In genomic region chr12:86946862-86947574, GRCm38 (mm10) we compare ENCODE assay signal across 8 mouse cellular contexts. TPM values are rescaled to one million over a fixed set of nuclear protein-coding genes. Genes with fewer than 3 reads are reported as not detected.
DNase-seq lines count a peak whose midpoint lies in the region; ATAC-seq lines count a peak whose summit lies in the region.

Gene Cipc (plus strand): TSS chr12:86947043.

- peak within 1 kb of the TSS; percentile 97 for H3K4me2 ChIP-seq in hindbrain, embryonic 14.5 days (replicated peaks)

- peak; percentile 98 for ATAC-seq in hindbrain, embryonic 14.5 days (ENCODE audit: low FRiP score)

- H3K27ac ChIP-seq in hindbrain, embryonic 14.5 days, result peak within 1 kb of the TSS; percentile 100

- H3K27me3 ChIP-seq in hindbrain, embryonic 14.5 days (ENCODE audit: control insufficient read depth, insufficient read depth, low read length), result no peaks in the 10 kb centered on the region

- peak within 1 kb of the TSS; percentile 60 for H3K4me3 ChIP-seq in hindbrain, embryonic 14.5 days (replicated peaks; ENCODE audit: low read length)

- DNase-seq in R1 (ENCODE audit: low read depth, low spot score), result peak; percentile 99
- peak; percentile 97 to 98 for DNase-seq in cerebellum, postnatal 25 days
- peak; percentile 94 to 97 for DNase-seq in frontal cortex, postnatal 25 days (ENCODE audit: low spot score in 2 of 2)
- DNase-seq in hindbrain, embryonic 14.5 days (ENCODE audit: low spot score), result peak; percentile 97
- DNase-seq in layer of hippocampus, postnatal 36 days, result peak; percentile 99
- DNase-seq in lung, postnatal 36 days, result peak; percentile 99
- DNase-seq in retina, postnatal 1 day, result peak; percentile 100
- DNase-seq in urinary bladder, adult 18-20 months (ENCODE audit: low spot score in 2 of 2), result peak; percentile 92 to 98

- under 1% methylated on average over 62 of the region's 64 CpGs for WGBS in hindbrain, embryonic 14.5 days

- peak within 1 kb of the TSS; percentile 94 for H3K9ac ChIP-seq in hindbrain, embryonic 14.5 days

- peaks cover 48% of the 10 kb centered on the region for H3K4me1 ChIP-seq in hindbrain, embryonic 14.5 days (replicated peaks; ENCODE audit: control insufficient read depth, insufficient read depth, low read length)

- H3K9me3 ChIP-seq in hindbrain, embryonic 14.5 days (ENCODE audit: control insufficient read depth, low read length), result no peaks in the 10 kb centered on the region

- no peaks in the 10 kb centered on the region for H3K36me3 ChIP-seq in hindbrain, embryonic 14.5 days (replicated peaks; ENCODE audit: control insufficient read depth, insufficient read depth)

RNA-seq across cellular contexts. Expression of gene Cipc, which starts in this region (rescaled TPM):
- polyA plus RNA-seq in hindbrain, embryonic 14.5 days (2014; fragmentation: Nextera tagmentation; extraction: Ambion mirVana), result 46.8 and 52.1 TPM in 2 replicates
- 10 to 100 TPM; 66.6 to 72.9 TPM for total RNA-seq in layer of hippocampus, postnatal 36 days (2021)

Comparison
In these comparisons a context has a peak if more than half of its experiments do, and no peak if none do; other contexts are left out.
1. Peak in every context shown above with its lines: DNase-seq, ATAC-seq, H3K4me3 ChIP-seq and H3K27ac ChIP-seq.